Mouse (Mus musculus) embryonic facial prominence, embryonic 15.5 days (tissue): ENCODE measurements around the gene Gm29776. TPM values are rescaled to one million over a fixed set of nuclear protein-coding genes. Genes with fewer than 3 reads are reported as not detected.

Experiments
- ATAC-seq: fragments of 200-750 bp; cut with Nextera tagmentation; 2 replicates; pipeline ENCODE4 v1.8.0; 2017; ENCODE audit warnings: low read depth, moderate TSS enrichment; ENCODE audit not compliant: insufficient number of reproducible peaks, low FRiP score, low TSS enrichment
- H3K27ac ChIP-seq: fragments of 300-500 bp; sonication (generic); replicated peaks from 2 replicates; pipeline ENCODE4 v1.5.1; 2015; ENCODE audit warnings: mild to moderate bottlenecking, inconsistent platforms
- H3K27me3 ChIP-seq: fragments of 300-500 bp; sonication (generic); 2 replicates; pipeline ENCODE4 v1.6.1; 2015; ENCODE audit warnings: inconsistent platforms
- H3K36me3 ChIP-seq: fragments of 300-500 bp; sonication (generic); 2 replicates; pipeline ENCODE4 v1.6.1; 2015; ENCODE audit warnings: mild to moderate bottlenecking, inconsistent platforms
- H3K4me1 ChIP-seq: fragments of 300-500 bp; sonication (generic); 2 replicates; pipeline ENCODE4 v1.6.1; 2015; ENCODE audit warnings: inconsistent platforms
- H3K4me2 ChIP-seq: fragments of 300-500 bp; sonication (generic); replicated peaks from 2 replicates; pipeline ENCODE4 v1.6.1; 2015; ENCODE audit warnings: mild to moderate bottlenecking, inconsistent platforms
- H3K4me3 ChIP-seq: fragments of 300-500 bp; sonication (generic); replicated peaks from 2 replicates; pipeline ENCODE4 v1.5.1; 2015; ENCODE audit warnings: mild to moderate bottlenecking, inconsistent platforms
- H3K9ac ChIP-seq: fragments of 300-500 bp; sonication (generic); 2 replicates; pipeline ENCODE4 v1.6.1; 2015; ENCODE audit warnings: inconsistent platforms
- H3K9me3 ChIP-seq: fragments of 300-500 bp; sonication (generic); replicated peaks from 2 replicates; pipeline ENCODE4 v1.6.1; 2016; ENCODE audit warnings: inconsistent platforms
- WGBS: fragments of 180-500 bp; shearing (Covaris S2); methylation state at CpG from one replicate; pipeline ENCODE4 v1.1.7; 2015; 5-methylcytosine and 5-hydroxymethylcytosine counted together
- polyA plus RNA-seq: library from polyadenylated mRNA; unstranded; fragments of >200 nt; fragmentation: Nextera tagmentation; extraction: Ambion mirVana; gene quantifications from 2 replicates; pipeline ENCODE4 v1.2.1, GENCODE M21; 2015

Gene Gm29776
- 0.23 and 0.28 TPM in 2 replicates for polyA plus RNA-seq

DNA sequence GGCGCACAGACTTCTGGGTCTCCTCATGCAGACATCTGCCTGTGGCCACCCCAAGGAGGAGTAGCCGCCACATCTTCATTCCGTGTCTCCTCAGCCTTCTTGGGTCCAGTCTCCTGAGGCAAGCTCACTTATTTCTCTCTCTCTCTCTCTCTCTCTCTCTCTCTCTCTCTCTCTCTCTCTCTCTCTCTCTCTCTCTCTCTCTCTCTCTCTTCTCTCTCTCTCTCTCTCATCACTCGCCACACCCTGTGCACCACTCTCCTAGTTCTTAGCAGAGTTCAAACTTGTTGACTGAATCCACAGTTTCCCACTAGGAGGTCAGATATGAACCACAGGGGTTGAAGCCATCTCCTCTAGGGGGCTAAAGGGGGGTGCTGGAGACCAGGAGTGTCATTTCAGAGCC is at the start of gene Gm29776:
Gm29776 (minus strand) TSS at position 101 of the 400 bp plus-strand sequence.
- no peaks in the 10 kb centered on the region for H3K36me3 ChIP-seq
- H3K9me3 ChIP-seq: no peaks in the 10 kb centered on the region
- no peaks in the 10 kb centered on the region for H3K4me1 ChIP-seq
- H3K27ac ChIP-seq: no peak within 1 kb of the TSS
- ATAC-seq: no peak
- peaks cover 8% of the 10 kb centered on the region; the same call in 1 of the 2 replicates for H3K27me3 ChIP-seq
- no peak within 1 kb of the TSS for H3K4me2 ChIP-seq
- no peak within 1 kb of the TSS for H3K4me3 ChIP-seq
- no peak within 1 kb of the TSS for H3K9ac ChIP-seq
- 69% methylated on average over 4 of the region's 4 CpGs for WGBS

DNA sequence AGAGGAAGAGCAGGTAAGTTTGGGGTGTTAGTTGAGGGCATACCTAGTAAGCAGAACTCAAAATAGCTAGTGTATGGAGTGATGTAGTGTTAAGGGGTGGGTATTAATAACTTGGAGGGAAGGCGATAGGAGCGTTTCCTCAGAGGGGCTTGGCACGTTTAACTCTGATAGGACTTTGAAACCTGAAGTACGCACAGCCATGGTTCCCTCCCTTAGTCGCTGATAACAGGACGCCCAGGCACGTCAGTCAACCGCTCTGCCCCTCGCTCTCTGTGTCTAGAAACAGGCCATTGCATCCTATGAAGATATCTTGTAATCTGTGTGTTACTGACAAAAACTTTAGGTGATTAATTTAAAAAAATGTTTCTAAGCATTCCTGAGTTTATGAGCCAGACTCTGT is 47.4 kb upstream of the Gm29776 start:
- Histone ChIP-seq H3K9ac (no peak overlapping the region), H3K36me3 (no peaks in the 10 kb centered on the region), H3K4me1 (0 out of 2 replicates have a peak, but pooled peaks cover 6% of the 10 kb centered on the region), H3K27ac (no peak overlapping the region), H3K27me3 (no peaks in the 10 kb centered on the region), H3K4me2 (no peak overlapping the region), H3K9me3 (no peaks in the 10 kb centered on the region), H3K4me3 (no peak overlapping the region)
- no peak for ATAC-seq
- 87% methylated on average over 9 of the region's 9 CpGs for WGBS

DNA sequence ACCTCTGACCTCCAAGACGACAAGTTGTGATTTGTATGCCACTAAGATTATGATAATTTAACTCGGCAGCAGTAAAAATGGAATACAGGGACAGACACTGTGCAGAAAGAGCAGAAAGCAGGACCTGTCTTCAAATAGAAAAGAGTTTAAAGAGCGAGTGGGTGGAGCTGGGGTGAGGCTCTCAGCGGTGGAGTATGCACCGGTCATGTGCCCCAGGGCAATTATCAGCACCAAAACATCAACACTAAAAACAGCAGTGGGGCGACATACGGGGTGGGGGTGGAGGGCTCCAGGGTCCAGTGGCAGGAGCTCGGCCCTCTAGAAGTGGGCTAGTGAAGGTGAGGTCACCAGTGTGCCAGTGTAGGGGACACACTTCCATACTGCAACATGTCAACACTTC is 45.8 kb upstream of the Gm29776 start:
- Histone ChIP-seq H3K4me2 (no peak overlapping the region), H3K27ac (no peak overlapping the region), H3K4me3 (no peak overlapping the region), H3K9ac (no peak overlapping the region), H3K27me3 (no peaks in the 10 kb centered on the region), H3K4me1 (0 out of 2 replicates have a peak, but pooled peaks cover 6% of the 10 kb centered on the region), H3K36me3 (no peaks in the 10 kb centered on the region), H3K9me3 (no peaks in the 10 kb centered on the region)
- ATAC-seq: no peak; the same call in 1 of the 2 replicates
- WGBS: 53% methylated on average over 8 of the region's 8 CpGs

DNA sequence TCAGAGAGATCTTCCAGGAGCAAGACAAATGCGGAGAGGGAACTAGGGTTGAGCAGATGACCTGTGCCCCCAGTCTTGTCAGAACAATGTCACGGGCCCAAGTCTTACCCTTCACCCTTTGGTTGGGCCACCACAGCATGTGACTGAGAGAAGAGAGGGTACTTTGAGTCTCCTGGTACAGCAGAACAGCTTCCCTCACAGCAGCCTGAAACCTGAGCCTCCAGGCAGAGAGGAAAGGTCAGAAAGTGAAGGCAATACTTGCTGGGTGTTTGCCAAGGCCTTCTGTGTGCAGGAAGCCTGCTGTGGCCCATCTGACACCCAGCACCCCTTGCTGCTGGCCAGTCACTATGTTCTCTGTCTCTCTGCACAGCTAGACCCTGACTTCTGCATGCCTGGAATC is 43.7 kb upstream of the Gm29776 start:
- Histone ChIP-seq H3K4me3 (no peak overlapping the region), H3K27me3 (no peaks in the 10 kb centered on the region), H3K27ac (no peak overlapping the region), H3K36me3 (no peaks in the 10 kb centered on the region), H3K9me3 (no peaks in the 10 kb centered on the region), H3K9ac (no peak overlapping the region), H3K4me2 (no peak overlapping the region), H3K4me1 (peaks cover 6% of the 10 kb centered on the region; the same call in 1 of the 2 replicates)
- WGBS: 67% methylated on average over 2 of the region's 2 CpGs
- no peak for ATAC-seq

DNA sequence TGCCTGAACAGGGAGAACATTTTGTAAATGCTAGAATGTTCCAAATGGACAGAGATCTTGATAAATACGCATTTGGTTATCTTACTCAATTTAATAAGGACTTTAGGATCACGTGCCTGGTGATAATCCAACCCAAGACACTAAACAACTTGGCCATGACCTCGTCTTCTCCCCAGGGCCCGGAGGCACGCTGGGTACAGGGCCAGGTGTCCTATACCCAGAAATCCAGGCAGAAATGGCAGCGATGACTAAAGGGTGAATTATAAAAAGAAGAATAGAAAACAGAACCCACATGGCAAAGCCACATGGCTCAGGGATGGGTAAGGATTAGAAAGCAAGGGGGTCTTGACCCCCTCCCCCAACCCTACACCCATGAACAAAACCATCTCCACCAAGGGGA is 43.1 kb upstream of the Gm29776 start:
- Histone ChIP-seq H3K27ac (no peak overlapping the region), H3K36me3 (no peaks in the 10 kb centered on the region), H3K9ac (no peak overlapping the region), H3K4me3 (no peak overlapping the region), H3K4me1 (peaks cover 11% of the 10 kb centered on the region), H3K27me3 (no peaks in the 10 kb centered on the region), H3K9me3 (no peaks in the 10 kb centered on the region), H3K4me2 (no peak overlapping the region)
- ATAC-seq: no peak
- WGBS: 73% methylated on average over 6 of the region's 6 CpGs

DNA sequence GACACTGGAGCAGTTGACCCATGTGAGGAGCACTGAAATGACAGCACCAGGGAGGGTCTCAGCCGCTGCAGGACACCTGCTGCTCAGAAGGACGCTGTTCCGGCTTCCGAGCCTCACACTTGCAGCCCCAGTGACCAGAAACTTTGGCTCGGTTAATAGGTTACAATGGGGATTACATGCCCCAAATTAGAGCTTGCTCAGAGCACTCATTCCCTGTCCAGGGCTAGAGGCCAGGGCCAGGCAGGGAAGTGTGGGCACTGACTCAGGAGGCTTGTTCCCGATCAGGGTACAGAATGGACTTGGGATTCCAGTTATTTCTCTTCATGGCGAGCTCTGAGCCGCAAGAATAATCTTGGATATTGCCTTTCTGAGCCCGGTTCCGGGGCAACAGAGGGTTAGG is 39.0 kb upstream of the Gm29776 start:
- Histone ChIP-seq H3K27me3 (no peaks in the 10 kb centered on the region), H3K4me2 (no peak overlapping the region), H3K4me3 (no peak overlapping the region), H3K4me1 (peaks cover 11% of the 10 kb centered on the region), H3K9me3 (no peaks in the 10 kb centered on the region), H3K9ac (no peak overlapping the region), H3K36me3 (no peaks in the 10 kb centered on the region), H3K27ac (no peak overlapping the region)
- WGBS: 77% methylated on average over 10 of the region's 10 CpGs
- no peak for ATAC-seq

DNA sequence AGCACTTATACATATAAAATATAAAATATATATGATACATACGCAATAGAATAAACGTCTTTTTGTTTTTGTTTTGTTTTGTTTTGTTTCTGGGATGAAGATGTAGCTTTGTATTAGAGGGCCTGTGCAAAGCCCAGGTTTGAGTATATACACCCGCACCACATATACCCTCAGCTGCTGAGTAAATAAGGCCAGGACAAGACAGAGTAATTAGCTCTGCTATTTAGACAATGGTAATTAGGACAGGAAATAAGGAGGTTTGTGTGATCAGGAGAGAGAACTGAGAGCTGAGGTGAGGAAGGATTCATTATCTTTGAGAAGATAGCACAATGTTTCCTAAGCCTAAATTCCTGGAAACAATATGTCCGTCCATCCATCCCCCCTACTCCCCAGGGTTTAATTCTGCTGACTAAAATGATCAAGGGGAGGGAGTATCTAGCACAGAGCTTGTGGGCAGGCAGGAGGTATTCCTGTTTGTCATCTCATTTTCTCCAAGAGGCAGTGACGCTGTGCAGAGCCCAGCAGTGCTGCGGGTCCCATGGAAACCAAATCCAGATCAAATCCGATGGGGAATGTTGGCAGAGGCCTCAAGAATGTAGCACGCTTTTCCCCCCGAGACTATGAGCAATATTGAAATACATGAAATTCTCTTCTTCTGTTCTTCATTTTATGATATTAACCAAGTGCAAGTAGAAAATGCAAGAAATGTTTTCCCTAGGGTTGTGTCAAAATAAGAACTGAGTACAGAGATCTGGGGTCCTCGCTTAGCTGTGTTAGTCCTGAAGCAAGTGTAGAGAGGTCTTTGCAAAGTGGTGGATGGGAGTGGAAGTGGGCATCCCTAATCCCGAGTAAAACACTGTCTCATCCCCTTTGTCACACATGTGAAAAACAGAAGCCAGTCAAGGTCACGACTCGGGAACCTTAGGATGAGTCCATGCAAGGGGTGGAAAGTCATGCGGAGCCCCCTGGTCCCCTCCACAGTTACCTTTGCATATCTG is 38.2 kb upstream of the Gm29776 start:
- no peaks in the 10 kb centered on the region for H3K27me3 ChIP-seq

DNA sequence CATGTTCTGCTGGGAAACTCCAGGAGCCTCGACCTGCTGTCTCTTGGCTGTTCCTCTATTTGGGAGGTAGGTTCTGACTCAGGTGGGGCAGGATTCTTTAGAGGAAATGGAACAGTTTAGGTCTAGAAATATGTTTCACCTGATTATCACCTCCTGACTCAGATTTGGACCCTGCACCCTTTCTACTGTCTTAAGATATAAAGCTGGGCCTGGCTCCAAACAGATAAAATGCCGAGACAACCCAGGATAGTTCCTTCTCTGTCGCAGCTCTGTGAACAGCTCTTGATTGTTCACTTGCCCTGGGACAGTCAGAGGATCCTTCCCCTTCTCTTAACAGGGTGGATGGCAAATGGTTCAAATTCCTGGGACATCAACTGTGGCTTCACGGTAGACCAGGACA is 36.6 kb upstream of the Gm29776 start:
- no peaks in the 10 kb centered on the region for H3K27me3 ChIP-seq
- H3K4me3 ChIP-seq: no peak overlapping the region
- ATAC-seq: no peak
- H3K4me1 ChIP-seq: peaks cover 7% of the 10 kb centered on the region
- H3K9me3 ChIP-seq: no peaks in the 10 kb centered on the region
- no peak overlapping the region for H3K27ac ChIP-seq
- H3K4me2 ChIP-seq: no peak overlapping the region
- no peak overlapping the region for H3K9ac ChIP-seq
- WGBS: 75% methylated on average over 4 of the region's 4 CpGs
- H3K36me3 ChIP-seq: no peaks in the 10 kb centered on the region

More for the DNA sequence above, 38.2 kb upstream of the Gm29776 start:
- Histone ChIP-seq H3K9ac (no peak overlapping the region), H3K4me1 (peaks cover 10% of the 10 kb centered on the region), H3K27ac (no peak overlapping the region), H3K4me3 (no peak overlapping the region), H3K9me3 (no peaks in the 10 kb centered on the region), H3K36me3 (no peaks in the 10 kb centered on the region), H3K4me2 (no peak overlapping the region)
- ATAC-seq: no peak
- WGBS: 47% methylated on average over 14 of the region's 14 CpGs

DNA sequence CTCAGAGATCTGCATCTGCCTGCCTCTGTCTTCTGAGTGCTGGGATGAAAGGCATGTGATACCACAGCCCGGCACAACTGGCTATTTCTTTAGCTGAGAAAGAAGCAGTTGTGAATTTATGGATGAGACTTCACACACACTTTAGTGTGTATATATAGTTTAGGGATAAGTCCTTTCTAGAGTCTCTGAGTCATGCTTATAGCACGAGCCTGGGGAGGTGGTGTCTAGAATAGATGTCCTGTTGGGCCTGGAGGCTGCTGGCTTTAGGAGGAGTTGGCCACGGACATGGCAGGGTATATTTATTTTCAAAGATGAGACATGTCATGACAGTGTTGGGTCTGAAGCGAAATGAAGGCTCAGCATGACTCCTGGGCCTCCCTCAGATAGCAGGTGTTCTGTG is 35.4 kb upstream of the Gm29776 start:
- no peaks in the 10 kb centered on the region for H3K27me3 ChIP-seq
- no peak overlapping the region for H3K9ac ChIP-seq
- no peak overlapping the region for H3K4me2 ChIP-seq
- H3K9me3 ChIP-seq: no peaks in the 10 kb centered on the region
- peaks cover 7% of the 10 kb centered on the region for H3K4me1 ChIP-seq
- no peak for ATAC-seq
- no peaks in the 10 kb centered on the region for H3K36me3 ChIP-seq
- H3K27ac ChIP-seq: no peak overlapping the region
- WGBS: 67% methylated on average over 4 of the region's 4 CpGs
- no peak overlapping the region for H3K4me3 ChIP-seq

DNA sequence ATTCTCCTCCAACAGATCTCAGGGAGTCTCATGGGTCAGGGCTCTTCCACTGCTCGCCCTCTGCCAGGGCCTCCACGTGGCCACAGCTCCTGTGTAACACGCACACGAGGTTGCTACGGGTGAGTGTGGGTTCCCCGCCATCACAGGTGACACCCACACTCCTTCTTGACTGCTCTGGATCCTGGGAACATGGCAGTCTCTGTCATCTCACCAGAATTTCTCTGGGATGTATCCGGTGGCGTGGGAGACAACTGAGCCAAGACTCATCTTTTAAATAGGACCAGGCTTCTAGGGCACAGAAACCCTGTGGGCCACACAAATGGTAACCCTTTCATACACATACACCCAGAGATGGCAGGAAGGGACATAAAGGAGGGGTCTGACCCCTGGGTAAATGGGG is 33.6 kb upstream of the Gm29776 start:
- Histone ChIP-seq H3K9ac (no peak overlapping the region), H3K4me2 (no peak overlapping the region), H3K27me3 (no peaks in the 10 kb centered on the region), H3K4me1 (peaks cover 7% of the 10 kb centered on the region), H3K36me3 (no peaks in the 10 kb centered on the region), H3K9me3 (no peaks in the 10 kb centered on the region), H3K27ac (no peak overlapping the region), H3K4me3 (no peak overlapping the region)
- ATAC-seq: no peak
- WGBS: 87% methylated on average over 8 of the region's 8 CpGs

DNA sequence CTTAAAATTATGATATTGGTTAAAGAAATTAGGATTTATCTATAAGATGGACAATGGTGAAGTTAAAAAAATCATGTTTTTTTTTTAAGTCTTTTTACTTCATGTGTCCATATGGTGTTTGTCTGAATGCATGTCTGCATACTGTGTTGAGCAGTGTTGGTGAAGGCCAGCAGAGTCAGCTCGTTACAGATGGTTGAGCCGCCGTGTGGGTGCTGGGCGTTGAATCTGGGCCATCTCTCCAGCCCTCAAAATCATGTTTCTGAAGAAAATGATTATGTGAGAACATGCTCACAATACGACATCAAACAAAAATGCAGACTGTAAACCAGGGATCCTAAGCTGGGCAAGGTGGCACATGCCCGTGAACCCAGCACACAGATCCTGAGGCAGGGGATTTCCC is 31.7 kb upstream of the Gm29776 start:
- ATAC-seq: no peak
- Histone ChIP-seq H3K36me3 (no peaks in the 10 kb centered on the region), H3K27me3 (no peaks in the 10 kb centered on the region), H3K27ac (no peak overlapping the region), H3K9me3 (no peaks in the 10 kb centered on the region), H3K4me1 (no peaks in the 10 kb centered on the region), H3K9ac (no peak overlapping the region), H3K4me2 (no peak overlapping the region), H3K4me3 (no peak overlapping the region)
- WGBS: 68% methylated on average over 6 of the region's 6 CpGs
